Mouse (Mus musculus) liver, embryonic 15.5 days (tissue): ENCODE results near the gene Cabp2. TPM values are rescaled to one million over a fixed set of nuclear protein-coding genes. Genes with fewer than 3 reads are reported as not detected.

Experiments used
- polyA plus RNA-seq: library from polyadenylated mRNA; unstranded; fragments of >200 nt; fragmentation: Nextera tagmentation; extraction: Ambion mirVana; gene quantifications from 2 replicates; pipeline ENCODE4 v1.2.1, GENCODE M21; 2015

The Cabp2 gene
- polyA plus RNA-seq, 1 experiment from 2014 or later, result 0.38 TPM

Other genes starting within 250 kb of the Cabp2 start
- 20.1 and 24.8 TPM in 2 replicates for gene Chka, start 229.8 kb upstream of the Cabp2 start, polyA plus RNA-seq
- 29.5 and 38.6 TPM in 2 replicates for gene Tcirg1, start 174.4 kb upstream of the Cabp2 start, polyA plus RNA-seq
- 168 and 173 TPM in 2 replicates for gene Ndufs8, start 168.8 kb upstream of the Cabp2 start, polyA plus RNA-seq
- gene Aldh3b1, start 151.8 kb upstream of the Cabp2 start, polyA plus RNA-seq, result 8.7 and 9.4 TPM in 2 replicates
- 32.2 and 36.8 TPM in 2 replicates for gene Unc93b1, start 146.4 kb upstream of the Cabp2 start, polyA plus RNA-seq
- 0.03 TPM in 1 of 2 replicates, not detected in the other for gene Aldh3b3, start 122.9 kb upstream of the Cabp2 start, polyA plus RNA-seq
- gene Aldh3b2, start 109.2 kb upstream of the Cabp2 start, polyA plus RNA-seq, result 0.18 and 0.32 TPM in 2 replicates
- gene Acy3, start 95.0 kb upstream of the Cabp2 start, polyA plus RNA-seq, result 10.8 and 11.1 TPM in 2 replicates
- gene Tbx10, start 88.8 kb upstream of the Cabp2 start, polyA plus RNA-seq, result 0.21 and 0.33 TPM in 2 replicates
- gene Nudt8, start 81.0 kb upstream of the Cabp2 start, polyA plus RNA-seq, result 13.3 and 13.8 TPM in 2 replicates
- 0.45 and 0.48 TPM in 2 replicates for gene Gm49405, start 81.0 kb upstream of the Cabp2 start, polyA plus RNA-seq
- gene Doc2g, start 78.3 kb upstream of the Cabp2 start, polyA plus RNA-seq, result 0.38 and 0.78 TPM in 2 replicates
- 152 and 163 TPM in 2 replicates for gene Ndufv1, start 68.8 kb upstream of the Cabp2 start, polyA plus RNA-seq
- gene Gstp1, start 43.6 kb upstream of the Cabp2 start, polyA plus RNA-seq, result 752 and 794 TPM in 2 replicates
- 7.7 and 8.0 TPM in 2 replicates for gene Gstp2, start 35.6 kb upstream of the Cabp2 start, polyA plus RNA-seq
- gene Gstp3, start 22.0 kb upstream of the Cabp2 start, polyA plus RNA-seq, result 77.6 and 97.4 TPM in 2 replicates
- gene Cdk2ap2, start 15.6 kb downstream of the Cabp2 start, polyA plus RNA-seq, result 115 and 127 TPM in 2 replicates
- gene Pitpnm1, start 18.4 kb downstream of the Cabp2 start, polyA plus RNA-seq, result 6.0 and 7.9 TPM in 2 replicates
- 35.8 and 38.3 TPM in 2 replicates for gene Aip, start 44.3 kb downstream of the Cabp2 start, polyA plus RNA-seq
- not detected in 2 replicates for gene Gpr152, start 58.2 kb downstream of the Cabp2 start, polyA plus RNA-seq
- 0.13 TPM in 2 replicates for gene Cabp4, start 62.5 kb downstream of the Cabp2 start, polyA plus RNA-seq
- 71.8 and 77.5 TPM in 2 replicates for gene Coro1b, start 67.0 kb downstream of the Cabp2 start, polyA plus RNA-seq
- 15.6 and 17.5 TPM in 2 replicates for gene Ptprcap, start 72.0 kb downstream of the Cabp2 start, polyA plus RNA-seq
- gene Rps6kb2, start 81.8 kb downstream of the Cabp2 start, polyA plus RNA-seq, result 32.8 and 34.2 TPM in 2 replicates
- 0.64 and 0.76 TPM in 2 replicates for gene Carns1, start 93.9 kb downstream of the Cabp2 start, polyA plus RNA-seq
- gene Tbc1d10c, start 109.7 kb downstream of the Cabp2 start, polyA plus RNA-seq, result 5.5 and 7.0 TPM in 2 replicates
- 414 and 425 TPM in 2 replicates for gene Ppp1ca, start 110.5 kb downstream of the Cabp2 start, polyA plus RNA-seq
- gene Rad9a, start 120.1 kb downstream of the Cabp2 start, polyA plus RNA-seq, result 15.6 and 16.5 TPM in 2 replicates
- 0.38 and 0.56 TPM in 2 replicates for gene Clcf1, start 132.7 kb downstream of the Cabp2 start, polyA plus RNA-seq
- not detected in 2 replicates for gene AC109138.7, start 132.8 kb downstream of the Cabp2 start, polyA plus RNA-seq
- 13.1 and 15.0 TPM in 2 replicates for gene Pold4, start 150.3 kb downstream of the Cabp2 start, polyA plus RNA-seq
- 2.0 and 2.3 TPM in 2 replicates for gene Ssh3, start 187.6 kb downstream of the Cabp2 start, polyA plus RNA-seq
- 0.90 and 1.5 TPM in 2 replicates for gene Ankrd13d, start 201.6 kb downstream of the Cabp2 start, polyA plus RNA-seq
- gene Grk2, start 224.6 kb downstream of the Cabp2 start, polyA plus RNA-seq, result 12.4 and 13.2 TPM in 2 replicates